Mouse (Mus musculus) spleen, postnatal 36 days (tissue): ENCODE measurements around the gene Bsg.

Experiments used
- DNase-seq, 2 experiments: peaks; one replicate each; pipeline ENCODE4 v3.0.0; 2022; ENCODE audit warnings: low spot score in 2 of 2, mixed read lengths in 1 of 2

The Bsg gene

DNA sequence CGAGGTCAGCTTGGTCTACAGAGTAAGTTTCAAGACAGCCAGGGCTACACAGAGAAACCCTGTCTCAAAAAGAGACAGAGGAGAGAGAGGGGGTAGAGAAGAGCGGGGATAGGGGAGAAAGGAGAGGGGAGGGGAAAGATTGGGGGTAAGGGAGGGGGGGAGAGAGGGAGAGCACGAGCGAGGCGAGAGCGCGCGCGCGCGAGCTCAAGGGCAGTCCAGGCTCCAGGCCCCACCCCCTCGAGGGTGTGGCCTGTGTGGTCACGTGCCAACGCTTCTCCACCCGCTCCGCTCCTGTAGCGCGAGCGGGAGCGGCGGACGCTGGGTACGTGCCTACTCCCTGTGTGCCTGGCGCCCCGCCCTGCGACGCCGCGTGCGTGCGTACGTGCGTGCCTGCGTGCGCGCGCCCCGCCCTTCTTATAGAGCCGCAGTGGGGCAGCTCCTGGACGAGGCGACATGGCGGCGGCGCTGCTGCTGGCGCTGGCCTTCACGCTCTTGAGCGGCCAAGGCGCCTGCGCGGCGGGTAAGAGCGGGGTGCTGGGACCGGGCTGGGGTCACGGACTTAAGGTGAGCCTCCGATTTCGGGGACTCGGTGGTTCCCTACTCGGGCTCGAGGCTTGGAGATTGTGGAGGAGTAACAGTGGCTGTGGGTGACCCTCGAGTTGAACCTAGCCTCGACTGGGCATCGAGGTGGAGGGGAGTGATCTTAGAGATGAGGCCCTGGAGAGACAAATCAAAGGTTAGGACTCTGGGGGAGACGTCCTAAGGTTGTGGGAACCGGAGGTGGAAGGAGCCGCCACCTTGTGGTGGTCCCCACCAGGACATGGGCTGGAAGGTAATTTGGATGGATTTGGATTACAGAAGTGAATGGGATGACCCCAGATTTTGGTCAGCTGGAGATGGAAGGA, at the start of gene Bsg:
Gene Bsg (plus strand): TSS at position 427 of the 905 bp plus-strand sequence.
- DNase-seq, result peak; percentile 99 to 100

GRCm38 (mm10) chr10:79654946-79655395, 49.3 kb upstream of the Bsg start:
- no peak for DNase-seq

DNA sequence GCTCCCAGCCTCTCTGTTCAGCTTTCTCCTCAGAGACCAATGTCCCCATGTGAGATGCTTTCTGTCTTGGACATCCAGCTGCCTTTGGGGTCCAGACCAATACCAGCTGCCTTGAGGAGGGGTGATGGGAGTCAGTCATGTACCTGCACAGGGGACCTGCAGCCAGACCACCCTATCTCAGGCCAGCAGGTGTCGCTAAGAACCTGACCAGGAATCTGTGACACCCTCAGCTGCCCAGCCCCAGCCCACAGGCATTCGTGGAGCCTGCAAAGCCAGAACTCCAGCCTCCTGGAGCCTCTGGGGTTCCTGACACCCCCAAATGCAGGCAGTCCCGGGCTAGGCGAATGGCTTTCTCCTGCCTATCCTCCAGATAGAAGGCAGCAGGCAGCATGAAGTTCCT, 45.5 kb upstream of the Bsg start:
- no peak for DNase-seq

DNA sequence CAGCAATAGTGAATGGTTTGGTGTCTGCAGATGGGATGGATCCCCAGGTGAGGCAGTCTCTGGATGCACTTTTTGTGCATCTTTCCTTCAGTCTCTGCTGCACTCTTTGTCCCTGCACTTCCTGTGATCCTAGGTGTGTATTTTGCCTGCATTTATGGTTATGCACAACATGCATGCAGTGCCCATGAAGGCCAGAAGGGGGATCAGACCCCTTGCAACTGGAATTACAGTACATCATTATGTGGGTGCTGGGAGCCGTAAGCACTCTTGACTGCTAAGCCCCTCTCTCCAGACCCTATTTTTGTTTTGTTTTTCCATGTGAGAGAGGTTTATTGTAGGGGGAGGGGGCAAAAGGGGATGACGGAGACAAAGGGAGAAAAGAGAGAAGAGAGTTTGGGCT, 44.0 kb upstream of the Bsg start:
- no peak for DNase-seq

DNA sequence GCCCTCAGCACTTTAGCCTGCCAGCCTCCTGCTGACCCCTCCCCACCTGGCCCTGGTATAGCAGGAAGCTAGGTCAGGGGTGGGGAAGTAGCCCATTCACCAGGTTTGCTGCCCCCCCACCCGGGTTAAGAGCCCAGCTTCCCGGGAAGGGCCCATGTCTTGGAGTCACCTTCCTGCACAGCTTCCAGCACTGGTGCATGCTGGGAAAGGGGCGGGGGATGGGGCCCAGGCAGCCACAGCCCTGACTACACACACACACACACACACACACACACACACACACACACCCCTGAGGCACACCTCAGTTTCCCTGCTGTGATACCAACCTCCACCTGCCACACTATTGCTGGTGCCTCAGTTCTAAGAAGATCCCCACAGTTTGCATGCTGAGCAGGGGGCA, 42.4 kb upstream of the Bsg start:
- no peak for DNase-seq

DNA sequence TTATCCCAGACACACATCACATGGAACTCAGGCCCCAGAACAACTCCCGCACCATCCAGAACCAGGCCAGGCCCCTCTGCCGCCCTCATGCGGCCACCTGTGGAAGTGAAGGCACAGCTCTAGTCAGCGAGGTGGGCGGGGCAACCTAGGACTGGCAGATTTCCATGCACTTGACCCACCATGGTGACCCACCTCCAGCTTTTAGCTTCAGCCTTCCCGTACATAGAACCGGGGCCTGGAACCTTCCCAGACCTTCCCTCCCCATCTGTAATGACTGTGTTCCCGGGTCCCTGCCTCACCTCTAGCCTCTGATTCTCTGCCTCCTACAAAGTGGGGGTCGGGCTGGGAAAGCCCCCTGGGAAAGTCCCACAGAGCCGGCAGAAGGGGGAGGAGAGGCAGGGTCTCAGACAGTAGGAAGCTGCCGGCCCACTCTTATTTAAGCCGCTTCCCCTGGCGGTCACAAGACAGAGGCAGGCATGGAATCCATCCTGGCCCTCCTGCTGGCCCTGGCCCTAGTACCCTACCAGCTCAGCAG, 40.1 kb upstream of the Bsg start, which contains the start of gene Madcam1:
Gene Madcam1 (plus strand): TSS at position 429 of the 535 bp plus-strand sequence.
- DNase-seq, result peak; percentile 44 to 60

DNA sequence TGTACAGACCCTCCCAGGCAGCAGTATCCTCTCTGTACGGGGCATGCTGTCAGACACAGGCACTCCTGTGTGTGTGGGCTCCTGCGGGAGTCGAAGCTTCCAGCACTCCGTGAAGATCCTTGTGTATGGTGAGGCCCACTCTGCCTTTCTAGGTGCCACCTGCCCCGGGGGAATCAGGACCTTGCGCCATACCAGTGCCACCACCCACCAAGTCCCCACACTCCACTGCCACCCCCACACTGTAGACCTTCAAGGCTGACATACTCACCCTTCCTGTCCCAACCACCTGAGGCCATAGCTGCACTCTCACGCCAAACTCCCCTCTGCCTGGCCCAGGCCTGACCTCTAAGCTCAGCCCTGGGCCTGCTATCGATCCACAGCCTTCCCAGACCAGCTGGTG, 39.2 kb upstream of the Bsg start:
- DNase-seq, result no peak

DNA sequence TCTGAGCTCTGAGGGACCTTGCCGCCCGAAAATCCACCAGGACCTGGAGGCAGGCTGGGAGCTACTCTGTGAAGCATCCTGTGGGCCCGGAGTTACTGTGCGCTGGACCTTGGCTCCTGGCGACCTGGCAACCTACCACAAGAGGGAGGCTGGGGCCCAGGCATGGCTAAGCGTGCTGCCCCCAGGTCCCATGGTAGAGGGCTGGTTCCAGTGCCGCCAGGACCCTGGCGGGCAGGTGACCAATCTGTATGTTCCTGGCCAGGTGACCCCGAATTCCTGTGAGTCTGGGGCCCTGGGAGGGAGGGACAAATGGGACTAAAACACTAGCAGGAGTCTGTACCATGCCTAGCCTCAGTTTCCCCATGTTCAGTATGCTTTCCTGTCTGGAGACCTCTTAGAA, 37.8 kb upstream of the Bsg start:
- DNase-seq, result no peak

GRCm38 (mm10) chr10:79668076-79668475, 36.2 kb upstream of the Bsg start:
- no peak for DNase-seq

GRCm38 (mm10) chr10:79668771-79669575, 35.3 kb upstream of the Bsg start, which contains the start of gene Tpgs1:
TSS of gene Tpgs1 (plus strand) at chr10:79669369.
- DNase-seq, result peak; percentile 86 to 88

GRCm38 (mm10) chr10:79669576-79670057, 34.7 kb upstream of the Bsg start:
- peak; percentile 67 to 72 for DNase-seq

- no peak for DNase-seq
Measured at GRCm38 (mm10) chr10:79670071-79670888, 34.0 kb upstream of the Bsg start.

- no peak for DNase-seq
Measured at GRCm38 (mm10) chr10:79671396-79672087, 32.7 kb upstream of the Bsg start.

GRCm38 (mm10) chr10:79672088-79672455, 32.2 kb upstream of the Bsg start:
- no peak for DNase-seq

DNA sequence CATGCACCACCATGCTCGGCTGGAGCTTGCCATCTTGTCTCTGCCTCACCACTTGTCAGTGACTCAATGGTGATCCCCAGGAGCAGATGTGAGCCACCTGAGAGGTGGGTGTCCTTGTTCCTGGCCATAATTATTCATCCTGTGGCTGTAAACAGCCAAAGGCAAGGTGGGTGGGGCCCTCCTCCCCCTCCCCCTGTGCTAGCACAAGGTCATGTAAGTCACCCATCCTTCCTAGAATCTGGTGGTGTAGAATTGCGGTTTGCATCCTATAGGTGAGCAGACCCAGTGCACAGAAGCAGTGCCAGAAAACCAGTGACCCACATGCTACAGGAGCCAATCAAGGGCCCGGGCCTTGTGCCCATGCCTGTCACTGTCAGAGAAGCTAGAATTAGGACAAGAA, 31.2 kb upstream of the Bsg start:
- no peak for DNase-seq

- DNase-seq, result no peak
Measured at GRCm38 (mm10) chr10:79675346-79676035, 28.8 kb upstream of the Bsg start.

DNA sequence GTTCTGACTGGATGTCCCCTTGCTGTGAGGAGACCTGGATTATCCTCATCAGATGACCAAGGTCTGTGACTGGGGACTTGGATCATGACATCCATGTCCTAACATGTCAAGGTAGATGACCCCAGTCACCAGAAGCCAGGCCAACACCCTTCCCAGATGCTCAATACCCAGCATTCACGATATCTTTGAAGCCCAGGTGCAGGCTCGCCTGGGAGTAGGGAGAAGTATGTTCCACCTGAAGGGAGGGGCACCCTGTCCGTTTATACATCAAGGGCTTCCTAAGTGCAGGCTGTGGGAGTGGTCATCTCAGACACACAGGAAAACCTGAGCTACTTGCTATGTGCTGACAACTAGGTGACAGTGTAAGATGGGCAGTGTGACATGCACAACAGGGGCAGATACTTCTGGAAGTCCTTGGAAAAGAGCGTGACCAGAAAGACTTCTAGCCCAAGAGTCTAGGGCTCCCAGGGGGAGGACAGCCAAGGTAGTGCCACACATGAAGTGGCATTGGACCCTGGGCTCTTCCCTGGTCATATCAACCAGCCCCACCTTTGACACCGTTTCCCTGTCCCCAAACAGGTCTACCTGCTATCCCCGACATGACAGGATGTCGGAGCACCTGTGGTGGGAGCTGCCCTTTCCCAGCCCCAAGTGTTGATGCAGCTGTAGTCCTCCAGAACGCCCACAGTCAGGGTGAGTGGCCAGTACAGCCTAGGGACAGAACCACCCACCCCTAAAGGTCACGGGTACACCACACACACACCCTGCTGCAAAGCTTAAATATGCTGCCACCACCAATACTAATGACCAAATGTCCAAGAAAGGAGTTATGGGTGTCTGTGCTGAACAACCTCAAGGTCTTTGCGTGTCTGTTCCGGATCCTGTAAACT, 23.4 kb upstream of the Bsg start:
- DNase-seq, result no peak

DNA sequence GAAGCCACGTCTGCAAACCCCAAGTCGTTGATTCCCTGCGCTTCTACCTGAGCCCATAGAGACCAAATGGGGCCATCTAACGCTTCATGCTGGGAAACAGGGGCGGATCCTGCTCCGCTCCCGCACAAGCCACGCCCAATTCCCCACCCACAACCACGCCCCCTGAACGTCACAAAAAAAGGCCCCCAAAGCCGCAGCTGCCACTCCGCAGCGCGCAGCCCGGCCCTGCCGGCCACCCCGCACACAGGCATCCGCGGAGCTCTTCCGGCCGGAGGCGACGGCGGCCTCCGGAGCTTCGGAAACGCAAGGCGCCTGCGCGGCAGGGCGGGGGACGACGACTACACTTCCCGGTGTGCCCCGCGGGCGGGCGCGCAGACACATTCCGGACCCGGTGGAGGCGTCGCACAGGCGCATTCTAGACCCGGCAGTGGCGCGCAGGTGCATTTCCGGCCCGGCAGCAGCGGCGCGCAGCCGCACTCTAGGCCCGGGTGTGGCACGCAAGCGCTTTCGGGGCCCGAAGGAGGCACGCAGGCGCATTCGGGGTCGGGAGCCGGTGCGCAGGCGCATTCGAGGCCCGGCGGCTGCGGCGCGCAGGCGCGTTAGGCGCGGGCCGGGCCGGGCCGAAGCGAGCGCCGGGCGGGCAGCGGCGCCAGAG, 22.6 kb upstream of the Bsg start, which contains the start of gene Cdc34:
Gene Cdc34 (plus strand): TSS at position 605 of the 655 bp plus-strand sequence.
- DNase-seq, result peak; percentile 99 to 100
